Mouse (Mus musculus): ENCODE data around the gene Atp1a2.

Atp1a2 gene

GRCm38 (mm10) chr1:172304443-172304842 is 6.6 kb upstream of the Atp1a2 start:
- no peak for DNase-seq (ENCODE audit: low read depth)

- DNase-seq (ENCODE audit: low read depth): no peak
Observed at GRCm38 (mm10) chr1:172302851-172303250, 5.0 kb upstream of the Atp1a2 start.

GRCm38 (mm10) chr1:172302311-172302710 is 4.4 kb upstream of the Atp1a2 start:
- no peak for DNase-seq (ENCODE audit: low read depth)

- no peak for DNase-seq (ENCODE audit: low read depth)
Observed at GRCm38 (mm10) chr1:172301180-172301579, 3.3 kb upstream of the Atp1a2 start.

GRCm38 (mm10) chr1:172300247-172300646 is 2.4 kb upstream of the Atp1a2 start:
- DNase-seq (ENCODE audit: low read depth): no peak

- no peak for DNase-seq (ENCODE audit: low read depth)
Observed at GRCm38 (mm10) chr1:172299528-172299927, 1.7 kb upstream of the Atp1a2 start.

GRCm38 (mm10) chr1:172296816-172297510 is 901 bp downstream of the Atp1a2 start:
- no peak for DNase-seq (ENCODE audit: low read depth)

GRCm38 (mm10) chr1:172295751-172296197 is 2.1 kb downstream of the Atp1a2 start:
- no peak for DNase-seq (ENCODE audit: low read depth)

- no peak for DNase-seq (ENCODE audit: low read depth)
Observed at GRCm38 (mm10) chr1:172293449-172293848, 4.4 kb downstream of the Atp1a2 start.

- no peak for DNase-seq (ENCODE audit: low read depth)
Observed at GRCm38 (mm10) chr1:172292880-172293279, 5.0 kb downstream of the Atp1a2 start.

- DNase-seq (ENCODE audit: low read depth): no peak
Observed at GRCm38 (mm10) chr1:172289617-172289946, 8.3 kb downstream of the Atp1a2 start.

- no peak for DNase-seq (ENCODE audit: low read depth)
Observed at GRCm38 (mm10) chr1:172288900-172289616, 8.8 kb downstream of the Atp1a2 start.

GRCm38 (mm10) chr1:172286740-172287139 is 11.1 kb downstream of the Atp1a2 start:
- no peak for DNase-seq (ENCODE audit: low read depth)

GRCm38 (mm10) chr1:172284221-172284620 is 13.6 kb downstream of the Atp1a2 start:
- no peak for DNase-seq (ENCODE audit: low read depth)

GRCm38 (mm10) chr1:172283073-172283472 is 14.8 kb downstream of the Atp1a2 start:
- no peak for DNase-seq (ENCODE audit: low read depth)

GRCm38 (mm10) chr1:172281522-172282254 is 16.2 kb downstream of the Atp1a2 start:
- DNase-seq (ENCODE audit: low read depth): no peak

- no peak for DNase-seq (ENCODE audit: low read depth)
Observed at GRCm38 (mm10) chr1:172279768-172280509, 17.9 kb downstream of the Atp1a2 start.

GRCm38 (mm10) chr1:172278328-172278727 is 19.5 kb downstream of the Atp1a2 start:
- no peak for DNase-seq (ENCODE audit: low read depth)

GRCm38 (mm10) chr1:172277172-172277571 is 20.7 kb downstream of the Atp1a2 start:
- peak; percentile 29 for DNase-seq (ENCODE audit: low read depth)

GRCm38 (mm10) chr1:172274547-172274946 is 23.3 kb downstream of the Atp1a2 start:
- DNase-seq (ENCODE audit: low read depth): no peak

GRCm38 (mm10) chr1:172274116-172274515 is 23.7 kb downstream of the Atp1a2 start:
- DNase-seq (ENCODE audit: low read depth): no peak

GRCm38 (mm10) chr1:172273386-172273785 is 24.5 kb downstream of the Atp1a2 start:
- DNase-seq (ENCODE audit: low read depth): no peak
